23 mouse cellular contexts compared by ENCODE assay signal in the genomic region with DNA sequence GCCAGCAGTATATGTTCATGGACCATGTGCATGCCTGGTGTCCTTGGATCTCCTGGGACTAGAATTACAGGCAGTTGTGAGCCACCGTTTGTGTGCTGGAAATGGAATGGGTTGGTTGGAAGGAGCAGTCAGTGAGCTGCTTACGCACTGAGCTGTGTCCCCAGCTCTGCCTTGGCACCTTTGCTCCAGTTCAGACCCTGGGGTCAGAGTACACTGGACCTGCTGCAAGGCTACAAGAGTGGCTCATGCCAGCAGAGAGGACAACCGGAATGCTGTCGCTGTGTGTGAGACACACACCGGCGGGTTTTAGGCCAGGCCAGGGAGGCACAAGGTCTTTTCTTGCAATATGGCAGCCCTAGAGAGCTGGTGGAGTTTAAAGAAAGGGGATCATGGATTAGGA. TPM values are rescaled to one million over a fixed set of nuclear protein-coding genes. Genes with fewer than 3 reads are reported as not detected.
"Had no signal": no experiment of that assay in that cellular context is flagged by ENCODE, and none has a peak within 500 bp of the region (broad histone marks: within the 10 kb centered on the region; RNA-seq: fewer than 3 reads in every experiment).

No protein-coding gene starts in this region.

- H3K4me3 ChIP-seq: intestine, embryonic 15.5 days; limb, embryonic 10.5 days; limb, embryonic 13.5 days; liver, embryonic 12.5 days; liver, embryonic 15.5 days had no signal

- H3K9me3 ChIP-seq: intestine, embryonic 15.5 days; limb, embryonic 10.5 days; limb, embryonic 13.5 days; liver, embryonic 12.5 days; liver, embryonic 15.5 days had no signal

- ATAC-seq: hindbrain, embryonic 16.5 days; intestine, embryonic 15.5 days; liver, embryonic 12.5 days had no signal

- H3K27me3 ChIP-seq: intestine, embryonic 15.5 days; limb, embryonic 13.5 days; liver, embryonic 12.5 days; liver, embryonic 15.5 days had no signal

- DNase-seq: layer of hippocampus, adult 9-11 months; lung, adult 2 months; lung, postnatal 14 days; lung, postnatal 4 days; midbrain, embryonic 14.5 days; right cerebral cortex, adult 18-20 months; right cerebral cortex, postnatal 14 days; right cerebral cortex, postnatal 4 days; thymus, adult 2 months; thymus, postnatal 14 days; thymus, postnatal 4 days had no signal

- H3K9ac ChIP-seq: intestine, embryonic 15.5 days; limb, embryonic 13.5 days; liver, embryonic 12.5 days; liver, embryonic 15.5 days had no signal

- H3K27ac ChIP-seq: intestine, embryonic 15.5 days; kidney, postnatal 0 days; limb, embryonic 10.5 days; limb, embryonic 13.5 days; liver, embryonic 12.5 days; liver, embryonic 15.5 days; stomach, postnatal 0 days had no signal

- H3K4me2 ChIP-seq: intestine, embryonic 15.5 days; limb, embryonic 13.5 days; liver, embryonic 12.5 days; liver, embryonic 15.5 days; midbrain, embryonic 11.5 days had no signal

RNA-seq across cellular contexts. Expression of a gene that starts 18.8 kb away (rescaled TPM):
- total RNA-seq: midbrain, postnatal 0 days had no signal
- polyA plus RNA-seq: limb, embryonic 10.5 days; midbrain, embryonic 14.5 days; neural tube, embryonic 11.5 days; stomach, embryonic 14.5 days had no signal
